Mouse (Mus musculus): ENCODE results near the gene Ddx5. TPM values are rescaled to one million over a fixed set of nuclear protein-coding genes. Genes with fewer than 3 reads are reported as not detected.
"Not testable (repeated sequence)": the region's sequence is repeated elsewhere in the genome, so short reads cannot be mapped to it uniquely, and the experiment has no call there.

Ddx5 gene
- polyA plus RNA-seq, 1 experiment from 2014 or later, result 163 TPM

DNA sequence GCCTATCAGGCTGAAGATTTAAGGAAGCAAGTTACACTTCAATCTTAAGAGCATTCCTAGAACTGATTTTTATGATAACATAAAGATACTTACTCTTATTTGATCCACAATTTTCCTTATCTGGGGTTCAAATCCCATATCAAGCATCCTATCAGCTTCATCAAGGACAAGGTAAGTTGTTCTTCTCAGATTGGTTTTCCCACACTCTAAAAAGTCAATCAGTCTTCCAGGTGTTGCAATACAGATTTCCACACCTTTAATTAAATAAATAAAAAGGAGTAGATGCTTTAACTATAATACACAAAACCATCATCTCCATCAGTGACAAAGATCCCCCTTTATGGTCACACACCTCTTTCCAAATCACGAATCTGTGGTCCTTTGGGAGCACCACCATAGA, 3.9 kb downstream of the Ddx5 start:
- H3K4me1 ChIP-seq (replicated peaks; ENCODE audit: control insufficient read depth, insufficient read depth, low read length), result no peaks in the 10 kb centered on the region
- ATAC-seq, result no peak
- H3K4me3 ChIP-seq (ENCODE audit: low read depth, low read length), result no peak overlapping the region
- 51% methylated on average over 1 of the region's 1 CpGs for WGBS
- no peak overlapping the region for H3K9ac ChIP-seq (ENCODE audit: low read depth, low read length)
- H3K9me3 ChIP-seq (ENCODE audit: control insufficient read depth), result no peaks in the 10 kb centered on the region
- TF ChIP-seq CTCF (IDR thresholded peaks at IDR 0.05; ENCODE audit: low read depth), result no peak
- peaks cover 48% of the 10 kb centered on the region for H3K36me3 ChIP-seq (ENCODE audit: control insufficient read depth, insufficient read depth)
- H3K4me2 ChIP-seq (replicated peaks; ENCODE audit: low read depth), result 0 out of 2 replicates have a peak overlapping the region, but pooled peaks have one; percentile 65
- H3K27ac ChIP-seq (ENCODE audit: low read depth, low read length), result no peak overlapping the region
- no peaks in the 10 kb centered on the region for H3K27me3 ChIP-seq (replicated peaks; ENCODE audit: control insufficient read depth, insufficient read depth, low read length)

DNA sequence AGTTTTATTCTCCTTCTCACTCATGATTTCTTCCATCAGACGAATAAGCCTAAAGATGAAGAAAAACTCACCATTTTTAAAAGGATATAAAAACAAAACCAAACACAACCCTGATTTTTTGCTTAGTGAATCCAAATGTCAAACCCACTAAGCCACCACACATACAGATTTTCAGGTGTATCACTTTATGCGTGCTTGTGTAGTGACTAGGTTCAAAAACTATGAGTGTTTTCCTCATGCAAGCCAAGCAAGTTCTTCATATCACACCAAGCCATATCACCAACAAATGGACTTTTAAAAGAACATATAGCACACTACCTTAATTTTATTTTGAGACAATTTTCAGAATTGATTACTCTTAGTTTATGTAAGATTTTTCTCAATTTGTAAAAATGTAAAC, 4.5 kb downstream of the Ddx5 start:
- 82% methylated on average over 2 of the region's 2 CpGs for WGBS
- peaks cover 48% of the 10 kb centered on the region for H3K36me3 ChIP-seq (ENCODE audit: control insufficient read depth, insufficient read depth)

DNA sequence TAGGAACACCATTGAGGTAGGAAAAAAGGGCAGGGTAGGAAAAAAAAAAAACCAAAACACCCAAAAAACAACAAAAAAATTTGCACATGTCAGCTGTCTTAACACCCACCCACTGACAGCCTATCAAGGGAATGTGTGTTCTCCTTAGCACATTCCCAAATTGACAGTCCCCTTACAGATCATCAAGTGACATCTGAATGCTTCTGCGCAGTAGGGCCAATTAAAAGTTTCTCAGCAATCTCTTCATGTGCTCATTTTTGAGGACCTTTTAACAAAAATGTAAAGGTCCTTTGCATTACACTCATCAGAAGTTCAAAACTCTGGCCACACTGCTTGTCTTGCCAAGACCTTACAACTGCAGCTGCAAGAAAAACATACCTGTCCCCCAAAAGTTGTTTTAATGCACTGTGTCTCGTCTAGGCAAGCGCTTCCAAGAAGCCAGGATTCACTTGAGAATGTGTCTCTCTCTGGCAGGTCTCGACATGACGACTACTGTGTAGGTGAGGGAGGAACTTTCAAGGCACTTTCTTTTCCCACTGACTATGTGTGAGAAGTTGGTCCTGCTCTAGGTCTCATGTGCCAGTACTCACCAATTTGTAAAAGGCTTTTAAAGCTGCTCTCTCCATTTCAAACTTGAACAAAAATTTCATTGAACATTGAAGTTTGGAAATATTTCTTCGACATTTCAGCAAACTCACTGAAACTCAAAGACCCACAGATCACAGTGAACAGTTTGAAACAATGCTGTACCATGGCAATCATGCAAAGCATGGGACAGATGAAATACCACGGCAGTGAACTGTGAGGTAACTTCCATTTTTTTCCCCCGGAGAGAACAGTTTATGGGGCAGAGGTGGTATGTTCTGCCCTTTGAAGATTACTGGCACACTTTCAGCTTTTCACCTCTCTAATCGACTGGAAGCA, 5.9 kb downstream of the Ddx5 start:
- 68% methylated on average over 9 of the region's 9 CpGs for WGBS
- ATAC-seq, result no peak
- peaks cover 48% of the 10 kb centered on the region for H3K36me3 ChIP-seq (ENCODE audit: control insufficient read depth, insufficient read depth)

More for the DNA sequence above, 4.5 kb downstream of the Ddx5 start:
- Histone ChIP-seq H3K9me3 (ENCODE audit: control insufficient read depth) (no peaks in the 10 kb centered on the region), H3K9ac (ENCODE audit: low read depth, low read length) (no peak overlapping the region), H3K27me3 (replicated peaks; ENCODE audit: control insufficient read depth, insufficient read depth, low read length) (no peaks in the 10 kb centered on the region), H3K4me1 (replicated peaks; ENCODE audit: control insufficient read depth, insufficient read depth, low read length) (no peaks in the 10 kb centered on the region), H3K4me2 (replicated peaks; ENCODE audit: low read depth) (no peak overlapping the region), H3K27ac (ENCODE audit: low read depth, low read length) (no peak overlapping the region), H3K4me3 (ENCODE audit: low read depth, low read length) (no peak overlapping the region)
- TF ChIP-seq CTCF (IDR thresholded peaks at IDR 0.05; ENCODE audit: low read depth), result no peak
- no peak for ATAC-seq

DNA sequence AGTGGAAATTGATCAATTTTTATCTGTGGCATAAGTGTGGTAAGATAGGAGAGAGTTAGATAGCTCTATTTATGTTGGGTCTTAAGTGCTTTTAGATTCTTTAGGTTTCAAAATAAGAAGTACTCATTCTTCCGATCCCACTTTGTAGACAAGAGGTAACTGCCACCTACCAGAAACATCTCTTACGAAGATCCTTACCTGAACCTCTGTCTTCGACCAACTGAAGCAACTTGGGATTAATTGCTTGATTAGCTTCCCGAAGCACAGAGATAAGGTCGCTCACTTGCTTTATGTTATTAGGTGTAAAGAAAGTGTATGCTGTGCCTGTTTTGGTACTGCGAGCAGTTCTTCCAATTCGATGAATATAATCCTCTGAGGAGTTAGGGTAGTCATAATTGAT, 6.7 kb downstream of the Ddx5 start:
- not testable (repeated sequence) for H3K4me1 ChIP-seq (replicated peaks; ENCODE audit: control insufficient read depth, insufficient read depth, low read length); H3K4me3 ChIP-seq (ENCODE audit: low read depth, low read length); H3K27ac ChIP-seq (ENCODE audit: low read depth, low read length); H3K27me3 ChIP-seq (replicated peaks; ENCODE audit: control insufficient read depth, insufficient read depth, low read length); H3K9ac ChIP-seq (ENCODE audit: low read depth, low read length); H3K4me2 ChIP-seq (replicated peaks; ENCODE audit: low read depth); ATAC-seq; H3K9me3 ChIP-seq (ENCODE audit: control insufficient read depth)
- H3K36me3 ChIP-seq (ENCODE audit: control insufficient read depth, insufficient read depth), result peaks cover 48% of the 10 kb centered on the region
- WGBS, result 67% methylated on average over 7 of the region's 7 CpGs

More for the DNA sequence above, 5.9 kb downstream of the Ddx5 start:
- Histone ChIP-seq H3K9ac (ENCODE audit: low read depth, low read length) (no peak overlapping the region), H3K27me3 (replicated peaks; ENCODE audit: control insufficient read depth, insufficient read depth, low read length) (no peaks in the 10 kb centered on the region), H3K27ac (ENCODE audit: low read depth, low read length) (0 out of 2 replicates have a peak overlapping the region, but pooled peaks have one; percentile 36), H3K9me3 (ENCODE audit: control insufficient read depth) (no peaks in the 10 kb centered on the region), H3K4me2 (replicated peaks; ENCODE audit: low read depth) (no peak overlapping the region), H3K4me3 (ENCODE audit: low read depth, low read length) (no peak overlapping the region), H3K4me1 (replicated peaks; ENCODE audit: control insufficient read depth, insufficient read depth, low read length) (no peaks in the 10 kb centered on the region)
- TF ChIP-seq CTCF (IDR thresholded peaks at IDR 0.05; ENCODE audit: low read depth), result no peak

DNA sequence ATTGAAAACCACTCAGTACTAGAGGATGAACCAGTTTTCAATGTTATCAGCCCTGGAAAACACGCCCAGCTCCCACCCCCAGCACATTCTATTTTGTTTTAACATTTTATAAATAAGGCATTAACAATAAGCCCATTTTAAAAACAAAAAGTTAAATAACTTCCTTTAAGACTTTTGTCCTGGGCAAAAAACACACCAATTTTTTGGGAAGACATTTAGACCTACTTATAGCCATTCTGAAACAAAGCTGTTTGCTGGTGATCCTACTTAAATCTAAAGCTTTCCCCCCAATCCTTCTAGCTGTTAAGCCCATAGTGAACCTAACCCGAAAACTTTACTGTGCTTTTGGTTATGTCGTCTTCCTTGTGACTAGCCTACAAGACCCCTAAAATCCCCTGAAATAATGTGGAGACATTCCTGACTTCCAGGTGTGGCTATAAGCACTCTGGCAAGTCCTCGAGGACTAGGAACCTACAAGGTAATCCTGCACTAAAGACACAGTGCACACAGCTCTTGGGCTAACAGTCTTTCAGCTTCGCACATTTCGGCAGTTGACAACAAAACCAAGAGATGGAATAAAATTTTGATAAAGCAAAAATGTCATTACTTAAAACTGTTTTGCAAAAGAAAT, 8.3 kb downstream of the Ddx5 start:
- Histone ChIP-seq H3K27ac (ENCODE audit: low read depth, low read length) (peak overlapping the region; percentile 46; the same call in 1 of the 2 replicates), H3K9me3 (ENCODE audit: control insufficient read depth) (no peaks in the 10 kb centered on the region), H3K4me1 (replicated peaks; ENCODE audit: control insufficient read depth, insufficient read depth, low read length) (no peaks in the 10 kb centered on the region), H3K27me3 (replicated peaks; ENCODE audit: control insufficient read depth, insufficient read depth, low read length) (no peaks in the 10 kb centered on the region), H3K9ac (ENCODE audit: low read depth, low read length) (no peak overlapping the region), H3K4me2 (replicated peaks; ENCODE audit: low read depth) (no peak overlapping the region), H3K36me3 (ENCODE audit: control insufficient read depth, insufficient read depth) (peaks cover 48% of the 10 kb centered on the region), H3K4me3 (ENCODE audit: low read depth, low read length) (no peak overlapping the region)
- no peak for TF ChIP-seq CTCF (IDR thresholded peaks at IDR 0.05; ENCODE audit: low read depth)
- 71% methylated on average over 6 of the region's 6 CpGs for WGBS
- ATAC-seq, result no peak

DNA sequence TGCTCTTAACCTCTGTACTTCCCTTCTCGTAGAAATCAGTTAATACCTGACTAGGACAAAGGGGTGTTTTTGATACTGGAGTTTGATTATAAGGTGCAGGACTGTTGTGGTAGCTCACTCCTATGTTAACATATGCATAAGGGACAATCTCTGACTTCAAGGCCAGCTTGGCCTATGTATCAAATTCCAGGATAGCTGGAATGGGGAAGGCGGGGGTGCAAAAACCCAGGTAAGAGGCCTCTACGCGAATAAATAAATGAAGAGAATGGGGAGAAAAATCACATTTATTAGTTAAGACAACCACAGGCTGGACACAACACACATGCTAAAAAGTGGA, 8.9 kb downstream of the Ddx5 start:
- H3K4me2 ChIP-seq (replicated peaks; ENCODE audit: low read depth), result peak overlapping the region; percentile 77
- 53% methylated on average over 4 of the region's 4 CpGs for WGBS
- H3K36me3 ChIP-seq (ENCODE audit: control insufficient read depth, insufficient read depth), result peaks cover 48% of the 10 kb centered on the region
- H3K9me3 ChIP-seq (ENCODE audit: control insufficient read depth), result no peaks in the 10 kb centered on the region
- no peak overlapping the region for H3K9ac ChIP-seq (ENCODE audit: low read depth, low read length)
- no peak overlapping the region; the same call in 1 of the 2 replicates for H3K4me3 ChIP-seq (ENCODE audit: low read depth, low read length)
- peak overlapping the region; percentile 90 for H3K27ac ChIP-seq (ENCODE audit: low read depth, low read length)
- ATAC-seq, result no peak
- no peaks in the 10 kb centered on the region for H3K4me1 ChIP-seq (replicated peaks; ENCODE audit: control insufficient read depth, insufficient read depth, low read length)
- TF ChIP-seq CTCF (IDR thresholded peaks at IDR 0.05; ENCODE audit: low read depth), result no peak
- H3K27me3 ChIP-seq (replicated peaks; ENCODE audit: control insufficient read depth, insufficient read depth, low read length), result no peaks in the 10 kb centered on the region
